Mouse (Mus musculus) embryonic facial prominence, embryonic 12.5 days (tissue): ENCODE results near the gene Gm13769. TPM values are rescaled to one million over a fixed set of nuclear protein-coding genes. Genes with fewer than 3 reads are reported as not detected.
"Not testable (repeated sequence)": the region's sequence is repeated elsewhere in the genome, so short reads cannot be mapped to it uniquely, and the experiment has no call there.

Experiments
- ATAC-seq: fragments of 200-750 bp; cut with Nextera tagmentation; 2 replicates; pipeline ENCODE4 v1.8.0; 2017; ENCODE audit not compliant: insufficient number of reproducible peaks, insufficient read depth, low FRiP score, low TSS enrichment
- H3K27ac ChIP-seq: fragments of 300-500 bp; sonication (generic); 2 replicates; pipeline ENCODE4 v1.5.1; 2016; ENCODE audit warnings: mild to moderate bottlenecking
- H3K27me3 ChIP-seq: fragments of 300-500 bp; sonication (generic); 2 replicates; pipeline ENCODE4 v1.6.1; 2016; ENCODE audit warnings: mild to moderate bottlenecking, moderate library complexity
- H3K36me3 ChIP-seq: fragments of 300-500 bp; sonication (generic); 2 replicates; pipeline ENCODE4 v1.6.1; 2016; ENCODE audit warnings: mild to moderate bottlenecking
- H3K4me1 ChIP-seq: fragments of 300-500 bp; sonication (generic); 2 replicates; pipeline ENCODE4 v1.6.1; 2016
- H3K4me2 ChIP-seq: fragments of 300-500 bp; sonication (generic); replicated peaks from 2 replicates; pipeline ENCODE4 v1.6.1; 2016; ENCODE audit warnings: mild to moderate bottlenecking, moderate library complexity
- H3K4me3 ChIP-seq: fragments of 300-500 bp; sonication (generic); 2 replicates; pipeline ENCODE4 v1.5.1; 2016; ENCODE audit warnings: mild to moderate bottlenecking
- H3K9ac ChIP-seq: fragments of 300-500 bp; sonication (generic); 2 replicates; pipeline ENCODE4 v1.6.1; 2016; ENCODE audit warnings: mild to moderate bottlenecking, moderate library complexity
- H3K9me3 ChIP-seq: fragments of 300-500 bp; sonication (generic); 2 replicates; pipeline ENCODE4 v1.6.1; 2016; ENCODE audit warnings: mild to moderate bottlenecking, moderate library complexity
- WGBS: fragments of 180-500 bp; shearing (Covaris S2); methylation state at CpG from one replicate; pipeline ENCODE4 v1.1.7; 2016; 5-methylcytosine and 5-hydroxymethylcytosine counted together
- polyA plus RNA-seq: library from polyadenylated mRNA; unstranded; fragments of >200 nt; fragmentation: Nextera tagmentation; extraction: Ambion mirVana; gene quantifications from 2 replicates; pipeline ENCODE4 v1.2.1, GENCODE M21; 2016

Gene Gm13769
- not detected in 2 replicates for polyA plus RNA-seq

DNA sequence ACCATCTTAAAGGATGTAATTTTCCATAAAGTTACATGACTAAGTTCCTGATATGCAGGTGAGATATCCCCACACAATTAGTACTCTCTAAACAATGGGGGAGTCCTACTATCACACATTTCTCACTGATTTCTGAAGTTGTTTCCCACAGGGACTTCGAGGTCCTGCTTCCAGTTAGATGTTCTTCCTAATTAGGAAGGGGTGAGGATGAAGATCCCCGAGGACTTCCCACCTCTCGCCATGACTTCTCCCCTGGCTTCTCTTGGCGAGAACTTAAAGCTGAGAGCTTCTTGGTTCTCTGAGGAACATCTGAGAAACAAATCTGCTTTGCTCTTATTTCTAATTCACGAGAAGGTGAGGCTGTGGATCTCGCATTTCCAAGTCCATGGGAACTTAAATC lies at the start of gene Gm13769:
Gene Gm13769, plus strand, starts transcription at position 301 of the 400 bp plus-strand sequence.
- H3K4me1 ChIP-seq, H3K9ac ChIP-seq, H3K27ac ChIP-seq, H3K27me3 ChIP-seq, ATAC-seq, H3K36me3 ChIP-seq, H3K4me2 ChIP-seq, H3K9me3 ChIP-seq, H3K4me3 ChIP-seq: not testable (repeated sequence)
- WGBS = no CpG with 5 or more reads among the region's 6 CpGs

DNA sequence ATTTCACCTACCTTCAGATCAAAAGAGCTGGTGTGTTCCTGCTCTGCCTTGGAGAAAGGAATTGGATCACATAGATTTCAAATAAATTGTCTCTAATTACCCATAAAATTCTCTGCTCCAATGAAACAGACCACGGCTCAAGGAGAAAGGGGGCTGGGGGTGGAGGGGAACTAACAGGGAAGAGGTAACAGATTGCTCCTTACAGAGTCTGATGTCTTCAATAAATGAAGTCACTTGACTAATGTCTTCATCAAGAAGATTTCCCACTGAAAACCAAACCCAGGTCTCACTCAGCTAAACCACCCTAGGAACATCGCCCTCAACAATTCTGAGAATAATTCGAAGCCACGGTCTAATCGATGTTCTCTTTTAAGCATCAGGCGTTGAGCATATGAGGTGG lies 29.3 kb upstream of the Gm13769 start, which contains the start of gene Olfr1272:
Gene Olfr1272, minus strand, starts transcription at position 101 of the 400 bp plus-strand sequence.
- Histone ChIP-seq H3K9ac (no peak within 1 kb of the TSS), H3K4me2 (no peak within 1 kb of the TSS)

DNA sequence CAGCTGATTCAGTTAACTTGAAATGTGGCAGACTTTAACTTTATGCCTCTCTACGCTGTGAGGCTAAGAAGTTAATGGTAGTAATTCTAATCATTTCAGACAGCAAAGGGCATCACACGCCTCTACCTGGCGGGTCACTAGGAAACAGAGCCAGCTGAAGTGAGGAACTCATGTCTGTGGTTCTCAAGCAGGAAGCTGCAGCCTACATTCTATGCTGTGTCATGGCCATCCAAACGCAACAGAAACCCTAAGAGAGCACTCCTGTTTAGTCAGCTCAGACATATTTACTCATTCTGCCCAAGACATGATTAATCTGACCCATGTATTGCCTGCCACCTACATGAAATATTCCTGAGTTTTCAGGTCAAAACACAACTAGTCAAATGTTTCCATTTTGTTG lies 24.7 kb downstream of the Gm13769 start:
- WGBS = no CpG with 5 or more reads among the region's 4 CpGs
- not testable (repeated sequence) for H3K27me3 ChIP-seq, H3K9me3 ChIP-seq, H3K27ac ChIP-seq, H3K9ac ChIP-seq, H3K36me3 ChIP-seq, H3K4me3 ChIP-seq, H3K4me1 ChIP-seq, ATAC-seq, H3K4me2 ChIP-seq

More for the DNA sequence above, 29.3 kb upstream of the Gm13769 start, which contains the start of gene Olfr1272:
- Histone ChIP-seq H3K4me3 (no peak within 1 kb of the TSS), H3K9me3 (no peaks in the 10 kb centered on the region), H3K4me1 (no peaks in the 10 kb centered on the region), H3K27me3 (no peaks in the 10 kb centered on the region), H3K36me3 (no peaks in the 10 kb centered on the region), H3K27ac (no peak within 1 kb of the TSS)
- no peak for ATAC-seq
- WGBS = 83% methylated on average over 6 of the region's 6 CpGs

DNA sequence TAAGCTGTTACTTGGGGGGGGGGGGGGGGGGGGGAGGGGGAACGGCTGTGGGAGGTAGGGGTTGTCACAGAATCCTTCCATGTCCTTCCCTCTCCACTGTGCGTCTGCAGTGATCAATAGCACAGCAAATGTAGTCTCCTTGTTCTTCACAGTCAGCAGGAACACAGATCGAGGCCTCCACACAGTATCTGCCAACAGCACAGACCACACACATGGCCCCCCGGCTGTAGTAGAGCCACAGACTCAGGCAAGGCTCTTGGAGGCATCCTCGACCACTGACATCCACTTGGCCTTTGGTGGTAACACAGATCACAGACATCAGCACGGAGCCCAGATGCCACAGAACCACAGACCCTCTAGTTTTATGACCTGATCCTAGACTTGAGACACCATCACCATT lies 29.0 kb downstream of the Gm13769 start:
- H3K27me3 ChIP-seq, H3K9ac ChIP-seq, H3K4me2 ChIP-seq, H3K4me3 ChIP-seq, H3K27ac ChIP-seq, ATAC-seq, H3K9me3 ChIP-seq, H3K4me1 ChIP-seq, H3K36me3 ChIP-seq: not testable (repeated sequence)
- no CpG with 5 or more reads among the region's 6 CpGs for WGBS

DNA sequence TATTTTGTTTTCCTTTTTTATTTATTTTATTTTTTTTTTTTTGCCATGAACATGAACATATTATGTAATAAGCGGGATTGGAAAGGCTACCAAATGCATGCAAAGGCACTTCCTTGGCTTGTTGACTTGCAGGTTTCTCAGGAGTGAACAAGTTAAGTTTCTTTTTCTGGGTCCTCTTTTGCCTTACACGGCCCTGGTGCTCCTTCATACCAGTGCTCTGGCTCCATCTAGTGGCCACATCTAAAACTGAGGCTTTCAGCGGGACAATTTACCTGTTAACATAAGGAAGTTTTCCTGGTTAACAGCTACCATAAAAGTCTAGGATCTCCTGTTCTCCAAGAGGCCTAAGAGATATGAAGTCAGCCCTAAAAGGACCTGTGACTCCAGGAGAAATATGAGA lies 29.5 kb downstream of the Gm13769 start:
- no CpG with 5 or more reads among the region's 3 CpGs for WGBS
- H3K4me1 ChIP-seq, H3K4me2 ChIP-seq, H3K36me3 ChIP-seq, H3K27ac ChIP-seq, H3K27me3 ChIP-seq, H3K4me3 ChIP-seq, H3K9me3 ChIP-seq, H3K9ac ChIP-seq, ATAC-seq: not testable (repeated sequence)

DNA sequence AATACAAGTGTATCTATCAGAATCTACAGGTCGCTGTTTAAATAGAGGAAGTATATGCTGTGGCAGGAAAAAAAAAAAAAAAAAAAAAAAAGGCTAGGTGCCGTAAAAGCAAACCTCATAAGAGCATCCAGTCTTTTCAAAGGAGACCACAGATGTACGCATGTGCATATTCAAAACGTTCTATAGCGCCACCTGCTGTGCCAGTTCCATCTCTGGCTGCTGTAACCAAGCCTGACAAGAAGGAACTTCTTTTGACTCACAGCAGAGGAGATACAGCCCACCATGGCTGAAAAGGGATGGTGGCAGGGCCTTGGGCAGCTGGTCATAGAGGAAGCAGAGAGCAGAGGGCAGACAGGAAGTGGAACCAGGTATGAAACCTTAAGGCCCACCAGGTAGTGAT lies 37.2 kb downstream of the Gm13769 start:
- H3K36me3 ChIP-seq, H3K27me3 ChIP-seq, H3K27ac ChIP-seq, H3K9me3 ChIP-seq, H3K9ac ChIP-seq, H3K4me3 ChIP-seq, ATAC-seq, H3K4me1 ChIP-seq, H3K4me2 ChIP-seq: not testable (repeated sequence)
- WGBS = no CpG with 5 or more reads among the region's 5 CpGs

DNA sequence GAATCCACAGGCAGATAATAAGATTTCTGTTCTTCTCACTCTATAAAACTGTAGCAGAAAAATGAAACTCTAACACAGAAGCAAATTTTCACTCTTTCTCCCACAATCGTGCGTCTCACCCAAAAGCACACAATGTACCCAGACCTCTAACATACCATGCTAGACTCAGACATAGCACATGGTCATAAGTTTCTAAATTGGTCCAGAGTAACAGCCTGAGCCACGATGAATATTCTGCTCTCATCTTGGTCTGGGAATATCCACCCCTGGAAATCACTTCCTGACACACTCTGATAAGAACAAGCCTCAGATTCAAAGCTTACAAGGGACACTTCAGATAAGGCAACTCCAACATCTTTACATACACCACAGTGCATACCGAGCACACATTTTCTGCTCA lies 38.2 kb downstream of the Gm13769 start:
- ATAC-seq, H3K27me3 ChIP-seq, H3K9ac ChIP-seq, H3K4me2 ChIP-seq, H3K9me3 ChIP-seq, H3K4me3 ChIP-seq, H3K36me3 ChIP-seq, H3K4me1 ChIP-seq, H3K27ac ChIP-seq: not testable (repeated sequence)
- WGBS = no CpG with 5 or more reads among the region's 4 CpGs

Other genes with a start within 250 kb of the Gm13769 start
- not detected in 2 replicates for gene Olfr1269, start 200.8 kb upstream of the Gm13769 start, polyA plus RNA-seq
- gene Olfr32, start 179.9 kb upstream of the Gm13769 start, polyA plus RNA-seq = not detected in 2 replicates
- gene Olfr1270, start 169.1 kb upstream of the Gm13769 start, polyA plus RNA-seq = not detected in 2 replicates
- not detected in 2 replicates for gene Olfr1506, start 97.7 kb upstream of the Gm13769 start, polyA plus RNA-seq
- gene Olfr142, start 64.6 kb upstream of the Gm13769 start, polyA plus RNA-seq = not detected in 2 replicates
- gene Olfr1271, start 51.2 kb upstream of the Gm13769 start, polyA plus RNA-seq = not detected in 2 replicates
- gene Olfr1272, start 29.4 kb upstream of the Gm13769 start, polyA plus RNA-seq = not detected in 2 replicates
- gene Olfr1274-ps, start 76.5 kb downstream of the Gm13769 start, polyA plus RNA-seq = not detected in 2 replicates